Mouse (Mus musculus) bone marrow macrophage, adult 2 months (primary cell): ENCODE data around the gene Paip2b. TPM values are rescaled to one million over a fixed set of nuclear protein-coding genes. Genes with fewer than 3 reads are reported as not detected.
"Not testable (repeated sequence)": the region's sequence is repeated elsewhere in the genome, so short reads cannot be mapped to it uniquely, and the experiment has no call there.

Experiments used
- H3K27ac ChIP-seq: 2 replicates; pipeline ENCODE4 v1.5.1; 2012; ENCODE audit warnings: low read depth, low read length; ENCODE audit not compliant: insufficient read depth
- H3K4me1 ChIP-seq: 2 replicates; pipeline ENCODE4 v1.6.1; 2012; ENCODE audit warnings: low read length; ENCODE audit not compliant: control insufficient read depth, insufficient read depth
- H3K4me3 ChIP-seq: 2 replicates; pipeline ENCODE4 v1.5.1; 2012; ENCODE audit warnings: mild to moderate bottlenecking, low read length, moderate library complexity; ENCODE audit not compliant: insufficient read depth
- CTCF ChIP-seq: IDR thresholded peaks from 2 replicates; pipeline ENCODE4 v1.5.1; 2012; ENCODE audit warnings: low read depth, mild to moderate bottlenecking, low read length, moderate library complexity
- POLR2A ChIP-seq: IDR thresholded peaks from 2 replicates; pipeline ENCODE4 v1.6.1; 2012; ENCODE audit warnings: mild to moderate bottlenecking, low read depth, low read length, borderline replicate concordance
- polyA plus RNA-seq: library from polyadenylated mRNA; stranded (reverse); fragments of >200 nt; gene quantifications from 2 replicates; pipeline ENCODE4 v1.2.4, GENCODE M21; 2012; ENCODE audit not compliant: missing spikeins, insufficient read depth, insufficient read length

Paip2b gene
- polyA plus RNA-seq, 1 experiment, result 9.8 TPM

DNA sequence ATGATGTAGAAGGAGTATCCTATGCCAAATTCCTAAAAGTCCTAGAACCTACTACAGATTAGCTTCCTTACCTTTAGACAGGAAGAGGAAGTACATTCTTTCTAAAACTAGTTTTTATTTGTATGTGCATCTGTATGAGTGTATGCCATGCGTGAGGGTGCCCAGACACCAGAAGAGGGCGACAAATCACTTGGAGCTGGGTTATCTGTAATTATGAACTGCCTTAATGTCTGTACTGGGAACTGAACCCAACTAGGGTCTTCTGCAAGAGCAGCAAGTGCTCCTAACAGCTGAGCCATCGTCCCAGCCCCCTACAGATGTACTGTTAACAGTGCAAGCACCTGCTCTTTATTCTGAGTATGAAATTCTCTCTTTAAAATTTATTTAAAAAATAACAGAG lies 15.7 kb downstream of the Paip2b start:
- Histone ChIP-seq H3K4me1 (peaks cover 4% of the 10 kb centered on the region), H3K27ac (no peak overlapping the region), H3K4me3 (no peak overlapping the region)
- no peak for TF ChIP-seq CTCF
- TF ChIP-seq POLR2A, result no peak

- Histone ChIP-seq H3K4me1 (peaks cover 6% of the 10 kb centered on the region), H3K4me3 (no peak overlapping the region), H3K27ac (no peak overlapping the region)
- TF ChIP-seq POLR2A (no peak), CTCF (no peak)
These were observed 28.7 kb downstream of the Paip2b start for GRCm38 (mm10) chr6:83802846-83803245.

DNA sequence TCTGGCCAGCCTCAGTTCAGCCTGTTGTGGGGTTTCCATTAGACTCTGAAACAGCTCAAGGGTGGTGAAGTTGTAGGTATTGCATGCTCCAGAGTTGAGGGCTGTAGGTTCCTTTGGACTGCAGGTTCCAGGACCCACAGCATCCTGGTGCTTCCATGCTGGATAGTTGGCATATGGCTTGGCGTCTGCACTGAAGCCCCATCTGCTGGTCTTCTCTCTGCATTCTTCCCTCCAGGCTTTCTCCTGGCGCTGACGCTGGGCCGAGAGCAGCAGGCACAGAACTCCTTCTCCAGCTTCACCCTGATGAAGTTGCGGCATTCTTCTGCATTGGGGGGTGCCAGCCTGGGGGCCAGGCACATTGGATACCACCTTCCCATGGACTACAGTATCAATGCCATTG lies 29.5 kb downstream of the Paip2b start:
- Histone ChIP-seq H3K4me1 (peaks cover 12% of the 10 kb centered on the region), H3K4me3 (no peak overlapping the region), H3K27ac (no peak overlapping the region)
- no peak for TF ChIP-seq CTCF
- no peak for TF ChIP-seq POLR2A

- no peak overlapping the region for H3K27ac ChIP-seq
- H3K4me3 ChIP-seq, result no peak overlapping the region
- H3K4me1 ChIP-seq, result peaks cover 27% of the 10 kb centered on the region
- TF ChIP-seq CTCF (no peak), POLR2A (no peak)
These were observed 34.9 kb downstream of the Paip2b start for GRCm38 (mm10) chr6:83796686-83797085.

DNA sequence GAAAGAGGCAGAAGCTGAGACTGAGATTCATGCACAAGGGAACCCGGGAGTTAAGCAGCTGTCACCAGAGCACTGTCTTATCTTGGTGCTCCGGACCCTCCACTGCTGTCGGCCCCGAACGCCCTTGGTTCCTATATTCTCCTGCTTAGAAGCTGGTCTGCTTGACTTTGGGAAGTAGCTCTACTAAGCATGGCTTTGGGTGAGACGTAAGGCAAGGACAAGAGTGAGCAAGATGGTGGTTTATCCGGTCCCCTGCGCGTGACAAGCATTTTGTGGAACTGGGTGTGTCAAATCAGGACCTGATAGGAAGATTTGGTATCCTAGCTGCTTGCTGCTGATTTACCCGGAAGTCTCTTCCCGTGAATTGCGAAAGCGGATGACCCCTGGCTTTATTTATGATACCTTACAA lies 36.0 kb downstream of the Paip2b start:
- Histone ChIP-seq H3K27ac (peak overlapping the region; percentile 98), H3K4me1 (peaks cover 37% of the 10 kb centered on the region), H3K4me3 (peak overlapping the region; percentile 89)
- TF ChIP-seq CTCF (no peak), POLR2A (no peak)

DNA sequence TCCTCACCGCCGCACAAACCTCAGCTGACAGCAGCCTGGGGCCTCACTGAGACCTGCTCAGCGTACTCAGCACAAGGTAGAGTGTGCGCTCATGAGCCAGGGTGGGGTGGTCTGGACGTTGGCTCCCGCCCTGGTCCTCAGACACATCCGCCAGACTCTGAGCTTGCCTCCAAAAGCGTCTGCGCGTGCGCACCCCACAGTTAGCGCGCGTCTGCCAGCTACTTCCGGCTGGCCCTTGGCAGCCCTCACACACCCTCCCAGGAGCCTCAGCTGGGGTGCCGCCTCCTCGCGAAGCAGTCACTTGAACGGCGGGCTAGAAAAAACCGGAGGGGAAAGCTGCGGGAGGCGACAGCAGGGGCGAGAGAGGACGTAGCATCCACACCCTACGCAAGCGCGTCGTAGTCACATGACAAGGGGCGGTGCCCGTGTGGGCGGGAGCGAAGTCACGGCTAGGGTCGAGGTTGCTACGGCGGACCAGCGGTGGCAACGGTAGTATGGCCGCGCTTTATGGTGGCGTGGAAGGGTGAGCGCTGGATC lies 36.7 kb downstream of the Paip2b start, which contains the start of gene Nagk:
TSS of gene Nagk (plus strand) at position 223 of the 537 bp plus-strand sequence.
- peak within 1 kb of the TSS; percentile 89 for H3K4me3 ChIP-seq
- TF ChIP-seq POLR2A (0 out of 2 replicates have a peak, but pooled peaks have one; percentile 13), CTCF (no peak)
- peaks cover 43% of the 10 kb centered on the region for H3K4me1 ChIP-seq
- peak within 1 kb of the TSS; percentile 98 for H3K27ac ChIP-seq

- no peak overlapping the region for H3K27ac ChIP-seq
- H3K4me3 ChIP-seq, result no peak overlapping the region
- peaks cover 24% of the 10 kb centered on the region for H3K4me1 ChIP-seq
- no peak for TF ChIP-seq POLR2A
- TF ChIP-seq CTCF, result no peak
These were observed 40.2 kb downstream of the Paip2b start for GRCm38 (mm10) chr6:83791251-83791890.

DNA sequence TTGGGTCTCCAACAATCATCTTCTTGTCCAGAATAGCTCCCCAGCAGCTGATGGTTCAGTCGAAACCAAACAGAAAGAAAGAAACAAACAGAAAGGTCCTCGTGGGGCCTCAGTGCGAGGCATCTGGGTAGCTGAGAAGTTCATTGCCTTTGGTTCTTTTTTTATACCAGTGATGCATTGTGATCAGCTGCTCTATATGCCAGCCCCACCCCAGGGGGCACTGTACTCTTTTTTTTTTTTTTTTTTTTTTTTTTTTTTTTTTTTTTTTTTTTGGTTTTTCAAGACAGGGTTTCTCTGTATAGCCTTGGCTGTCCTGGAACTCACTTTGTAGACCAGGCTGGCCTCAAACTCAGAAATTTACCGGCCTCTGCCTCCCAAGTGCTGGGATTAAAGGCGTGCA lies 41.0 kb downstream of the Paip2b start:
- not testable (repeated sequence) for H3K4me3 ChIP-seq, H3K27ac ChIP-seq
- peaks cover 21% of the 10 kb centered on the region for H3K4me1 ChIP-seq

- peaks cover 17% of the 10 kb centered on the region for H3K4me1 ChIP-seq
- no peak overlapping the region for H3K27ac ChIP-seq
- no peak overlapping the region for H3K4me3 ChIP-seq
- TF ChIP-seq CTCF, result no peak
- TF ChIP-seq POLR2A, result no peak
These were observed 43.0 kb downstream of the Paip2b start for GRCm38 (mm10) chr6:83788554-83788953.

DNA sequence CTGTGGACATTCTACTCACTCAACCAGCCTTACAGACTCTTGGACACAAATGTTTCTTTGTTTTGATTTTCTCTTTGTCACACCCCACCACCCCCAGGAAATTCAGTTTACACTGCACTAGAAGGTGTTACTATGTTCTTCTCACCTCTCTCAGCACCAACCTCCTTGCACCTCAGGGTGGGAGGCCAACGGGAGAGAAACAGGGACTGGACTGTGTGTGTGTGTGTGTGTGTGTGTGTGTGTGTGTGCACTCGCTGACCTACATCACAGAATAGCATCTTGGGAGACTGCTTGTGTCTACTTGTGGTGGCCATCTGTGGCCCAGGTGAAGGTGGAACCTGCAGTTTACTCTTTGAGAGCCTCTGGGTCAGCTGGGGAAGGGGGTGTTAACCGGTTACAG lies 45.1 kb downstream of the Paip2b start:
- H3K4me3 ChIP-seq, result no peak overlapping the region
- H3K4me1 ChIP-seq, result peaks cover 24% of the 10 kb centered on the region
- H3K27ac ChIP-seq, result no peak overlapping the region
- no peak for TF ChIP-seq POLR2A
- no peak for TF ChIP-seq CTCF
